Mouse (Mus musculus) megakaryocyte, embryonic 14.5 days (primary cell): ENCODE measurements around the gene Sfxn3.

Experiments used
- FLI1 ChIP-seq: IDR thresholded peaks from 2 replicates; pipeline ENCODE4 v1.6.1; 2012; ENCODE audit warnings: low read length, inconsistent platforms, mixed read lengths
- GATA1 ChIP-seq: IDR thresholded peaks from 3 replicates; pipeline ENCODE4 v1.6.1; 2012; ENCODE audit warnings: mixed read lengths, low read length, inconsistent platforms, borderline replicate concordance

- TF ChIP-seq GATA1 (no peak), FLI1 (no peak)
Measured at GRCm38 (mm10) chr19:45045236-45045635, 2.1 kb upstream of the Sfxn3 start.
